Mouse (Mus musculus): Measurements from ENCODE around the gene Cbx5.
A peak's percentile ranks its signal among the peaks of the same experiment; 100 is the strongest.
"Not testable (repeated sequence)": the region's sequence is repeated elsewhere in the genome, so short reads cannot be mapped to it uniquely, and the experiment has no call there.

Cbx5 gene

GRCm38 (mm10) chr15:103250195-103250740, 10.7 kb upstream of the Cbx5 start:
- peak; percentile 82 for DNase-seq

- DNase-seq = not testable (repeated sequence)
Observed at GRCm38 (mm10) chr15:103249511-103249910, 9.9 kb upstream of the Cbx5 start.

GRCm38 (mm10) chr15:103248401-103249313, 9.0 kb upstream of the Cbx5 start:
- DNase-seq = peak; percentile 24 to 40

GRCm38 (mm10) chr15:103247782-103248400, 8.3 kb upstream of the Cbx5 start:
- DNase-seq = no peak

GRCm38 (mm10) chr15:103247078-103247781, 7.6 kb upstream of the Cbx5 start:
- no peak for DNase-seq

GRCm38 (mm10) chr15:103245616-103246015, 6.0 kb upstream of the Cbx5 start:
- no peak for DNase-seq

GRCm38 (mm10) chr15:103242885-103243284, 3.3 kb upstream of the Cbx5 start:
- peak in 1 of 2 experiments; percentile 21 for DNase-seq

GRCm38 (mm10) chr15:103241071-103242018, 1.7 kb upstream of the Cbx5 start:
- DNase-seq = not testable (repeated sequence)

GRCm38 (mm10) chr15:103240160-103241028, 778 bp upstream of the Cbx5 start, which contains the start of gene Hnrnpa1:
TSS of gene Hnrnpa1 (plus strand) at chr15:103240432.
- DNase-seq = peak; percentile 89 to 95

GRCm38 (mm10) chr15:103239130-103239684, 409 bp downstream of the Cbx5 start:
- DNase-seq = peak; percentile 95 to 98

GRCm38 (mm10) chr15:103237295-103237694, 2.3 kb downstream of the Cbx5 start:
- no peak for DNase-seq

- DNase-seq = no peak
Observed at GRCm38 (mm10) chr15:103233119-103233518, 6.5 kb downstream of the Cbx5 start.

- no peak for DNase-seq
Observed at GRCm38 (mm10) chr15:103228904-103229303, 10.7 kb downstream of the Cbx5 start.

GRCm38 (mm10) chr15:103227572-103227971, 12.0 kb downstream of the Cbx5 start:
- no peak for DNase-seq

- no peak for DNase-seq
Observed at GRCm38 (mm10) chr15:103227022-103227421, 12.6 kb downstream of the Cbx5 start.

- no peak for DNase-seq
Observed at GRCm38 (mm10) chr15:103224161-103224560, 15.5 kb downstream of the Cbx5 start.

- no peak for DNase-seq
Observed at GRCm38 (mm10) chr15:103221386-103221785, 18.2 kb downstream of the Cbx5 start.

- DNase-seq = peak in 1 of 2 experiments; percentile 36
Observed at GRCm38 (mm10) chr15:103220785-103221184, 18.8 kb downstream of the Cbx5 start.

- DNase-seq = no peak
Observed at GRCm38 (mm10) chr15:103216052-103216451, 23.6 kb downstream of the Cbx5 start.

Data from kidney, postnatal 4 days (tissue).